Mouse (Mus musculus) heart, embryonic 11.5 days (tissue): ENCODE data around the gene Gm20509. TPM values are rescaled to one million over a fixed set of nuclear protein-coding genes. Genes with fewer than 3 reads are reported as not detected.
"Not testable (repeated sequence)": the region's sequence is repeated elsewhere in the genome, so short reads cannot be mapped to it uniquely, and the experiment has no call there.

ENCODE experiments used
- ATAC-seq: fragments of 200-750 bp; cut with Nextera tagmentation; replicated peaks from 2 replicates; pipeline ENCODE4 v1.8.0; 2017; ENCODE audit warnings: moderate library complexity; ENCODE audit not compliant: insufficient number of reproducible peaks, low FRiP score, low TSS enrichment
- H3K27ac ChIP-seq: fragments of 300-500 bp; sonication (generic); 2 replicates; pipeline ENCODE4 v1.5.1; 2014; ENCODE audit warnings: mild to moderate bottlenecking, low read depth, low read length
- H3K27me3 ChIP-seq: fragments of 300-500 bp; sonication (generic); 2 replicates; pipeline ENCODE4 v1.6.1; 2014; ENCODE audit warnings: mild to moderate bottlenecking, low read length, mixed read lengths; ENCODE audit not compliant: control insufficient read depth, insufficient read depth
- H3K36me3 ChIP-seq: fragments of 300-500 bp; sonication (generic); 2 replicates; pipeline ENCODE4 v1.6.1; 2014; ENCODE audit warnings: mild to moderate bottlenecking, low read length, moderate library complexity, mixed read lengths; ENCODE audit not compliant: control insufficient read depth, insufficient read depth
- H3K4me1 ChIP-seq: fragments of 300-500 bp; sonication (generic); 2 replicates; pipeline ENCODE4 v1.6.1; 2014; ENCODE audit warnings: low read length; ENCODE audit not compliant: control insufficient read depth, insufficient read depth
- H3K4me2 ChIP-seq: fragments of 300-500 bp; sonication (generic); 2 replicates; pipeline ENCODE4 v1.6.1; 2014; ENCODE audit warnings: mild to moderate bottlenecking, moderate library complexity
- H3K4me3 ChIP-seq: fragments of 300-500 bp; sonication (generic); 2 replicates; pipeline ENCODE4 v1.5.1; 2014; ENCODE audit warnings: low read depth, low read length
- H3K9ac ChIP-seq: fragments of 300-500 bp; sonication (generic); 2 replicates; pipeline ENCODE4 v1.6.1; 2014; ENCODE audit warnings: mild to moderate bottlenecking, low read depth, low read length, moderate library complexity
- H3K9me3 ChIP-seq: fragments of 300-500 bp; sonication (generic); replicated peaks from 2 replicates; pipeline ENCODE4 v1.6.1; 2016; ENCODE audit warnings: low read length; ENCODE audit not compliant: control insufficient read depth
- WGBS: fragments of 180-500 bp; shearing (Covaris S2); extraction: QIAGEN DNeasy Blood & Tissue Kit; methylation state at CpG from one replicate; pipeline ENCODE4 v1.1.7; 2014; ENCODE audit not compliant: insufficient replicate concordance; 5-methylcytosine and 5-hydroxymethylcytosine counted together
- polyA plus RNA-seq: library from polyadenylated mRNA; unstranded; fragments of >200 nt; fragmentation: Nextera tagmentation; extraction: Ambion mirVana; gene quantifications from 2 replicates; pipeline ENCODE4 v1.2.1, GENCODE M21; 2014

The Gm20509 gene
- polyA plus RNA-seq, 1 experiment from 2014 or later: not detected

- 66% methylated on average over 1 of the region's 1 CpGs for WGBS
These were observed 2.9 kb downstream of the Gm20509 start for GRCm38 (mm10) chr9:73105141-73105540.

GRCm38 (mm10) chr9:73105771-73106170 is 3.5 kb downstream of the Gm20509 start:
- H3K9ac ChIP-seq: no peak overlapping the region
- no peaks in the 10 kb centered on the region for H3K36me3 ChIP-seq
- H3K27me3 ChIP-seq: peaks cover 38% of the 10 kb centered on the region
- no peak for ATAC-seq
- no peak overlapping the region for H3K27ac ChIP-seq
- no peaks in the 10 kb centered on the region for H3K9me3 ChIP-seq
- H3K4me3 ChIP-seq: no peak overlapping the region
- H3K4me1 ChIP-seq: 0 out of 2 replicates have a peak, but pooled peaks cover 4% of the 10 kb centered on the region
- H3K4me2 ChIP-seq: no peak overlapping the region

More at GRCm38 (mm10) chr9:73105141-73105540, 2.9 kb downstream of the Gm20509 start:
- H3K4me3 ChIP-seq: no peak overlapping the region
- no peak overlapping the region for H3K27ac ChIP-seq
- H3K36me3 ChIP-seq: no peaks in the 10 kb centered on the region
- no peak for ATAC-seq
- H3K9ac ChIP-seq: no peak overlapping the region
- 0 out of 2 replicates have a peak, but pooled peaks cover 4% of the 10 kb centered on the region for H3K4me1 ChIP-seq
- peaks cover 38% of the 10 kb centered on the region for H3K27me3 ChIP-seq
- H3K4me2 ChIP-seq: no peak overlapping the region
- no peaks in the 10 kb centered on the region for H3K9me3 ChIP-seq

- Histone ChIP-seq H3K36me3 (peaks cover 11% of the 10 kb centered on the region), H3K4me2 (peak within 1 kb of the TSS; percentile 87), H3K9me3 (no peaks in the 10 kb centered on the region), H3K4me1 (no peaks in the 10 kb centered on the region), H3K4me3 (peak within 1 kb of the TSS; percentile 97), H3K9ac (peak within 1 kb of the TSS; percentile 90), H3K27ac (peak within 1 kb of the TSS; percentile 23), H3K27me3 (no peaks in the 10 kb centered on the region)
- WGBS: under 1% methylated on average over 64 of the region's 64 CpGs
- ATAC-seq: peak; percentile 85
These were observed 10.9 kb downstream of the Gm20509 start, which contains the start of gene Rsl24d1 for GRCm38 (mm10) chr9:73112919-73113906. Gene Rsl24d1, plus strand, starts transcription at chr9:73113426.

GRCm38 (mm10) chr9:73116704-73117103 is 14.4 kb downstream of the Gm20509 start:
- H3K9ac ChIP-seq, H3K9me3 ChIP-seq, H3K27ac ChIP-seq, ATAC-seq, H3K4me1 ChIP-seq, H3K4me3 ChIP-seq, H3K4me2 ChIP-seq, H3K27me3 ChIP-seq: not testable (repeated sequence)
- WGBS: 80% methylated on average over 6 of the region's 6 CpGs
- peaks cover 15% of the 10 kb centered on the region for H3K36me3 ChIP-seq

GRCm38 (mm10) chr9:73118012-73118411 is 15.7 kb downstream of the Gm20509 start:
- Histone ChIP-seq H3K27ac (no peak overlapping the region), H3K36me3 (peaks cover 18% of the 10 kb centered on the region), H3K4me2 (no peak overlapping the region), H3K27me3 (no peaks in the 10 kb centered on the region), H3K9ac (no peak overlapping the region), H3K9me3 (no peaks in the 10 kb centered on the region), H3K4me1 (no peaks in the 10 kb centered on the region), H3K4me3 (no peak overlapping the region)
- no peak for ATAC-seq
- WGBS: 84% methylated on average over 4 of the region's 4 CpGs

- Histone ChIP-seq H3K9me3 (no peaks in the 10 kb centered on the region), H3K4me1 (no peaks in the 10 kb centered on the region), H3K9ac (no peak overlapping the region), H3K4me3 (no peak overlapping the region), H3K27me3 (no peaks in the 10 kb centered on the region), H3K36me3 (peaks cover 27% of the 10 kb centered on the region), H3K27ac (no peak overlapping the region), H3K4me2 (no peak overlapping the region)
- ATAC-seq: no peak
- 77% methylated on average over 8 of the region's 8 CpGs for WGBS
These were observed 19.5 kb downstream of the Gm20509 start for GRCm38 (mm10) chr9:73121735-73122134.

- no peak for ATAC-seq
- WGBS: 87% methylated on average over 8 of the region's 8 CpGs
- Histone ChIP-seq H3K36me3 (peaks cover 23% of the 10 kb centered on the region), H3K4me3 (no peak overlapping the region), H3K9me3 (no peaks in the 10 kb centered on the region), H3K27me3 (no peaks in the 10 kb centered on the region), H3K27ac (no peak overlapping the region), H3K9ac (no peak overlapping the region), H3K4me1 (no peaks in the 10 kb centered on the region), H3K4me2 (no peak overlapping the region)
These were observed 22.8 kb downstream of the Gm20509 start for GRCm38 (mm10) chr9:73125043-73125570.

GRCm38 (mm10) chr9:73127457-73127856 is 25.2 kb downstream of the Gm20509 start:
- no peaks in the 10 kb centered on the region for H3K4me1 ChIP-seq
- H3K9ac ChIP-seq: no peak overlapping the region
- H3K4me2 ChIP-seq: no peak overlapping the region
- H3K4me3 ChIP-seq: no peak overlapping the region
- no peak overlapping the region for H3K27ac ChIP-seq
- peaks cover 20% of the 10 kb centered on the region for H3K36me3 ChIP-seq
- no peaks in the 10 kb centered on the region for H3K9me3 ChIP-seq
- no peaks in the 10 kb centered on the region for H3K27me3 ChIP-seq
- 83% methylated on average over 2 of the region's 2 CpGs for WGBS
- ATAC-seq: no peak
